In genomic region chr6:29079291-29079690, GRCm38 (mm10) we compare ENCODE assay signal across 13 mouse cellular contexts. TPM values are rescaled to one million over a fixed set of nuclear protein-coding genes. Genes with fewer than 3 reads are reported as not detected.
A peak's percentile ranks its signal among the peaks of the same experiment; 100 is the strongest.
DNase-seq lines count a peak whose midpoint lies in the region; ATAC-seq and TF ChIP-seq lines count a peak whose summit lies in the region.
"Had no signal": no experiment of that assay in that cellular context is flagged by ENCODE, and none has a peak within 500 bp of the region (broad histone marks: within the 10 kb centered on the region; RNA-seq: fewer than 3 reads in every experiment).

No protein-coding gene starts in this region.

- H3K27me3 ChIP-seq in lung, embryonic 14.5 days (ENCODE audit: insufficient read depth, low read length): no peaks in the 10 kb centered on the region
- H3K27me3 ChIP-seq in limb, embryonic 10.5 days (ENCODE audit: low read depth, poor library complexity, severe bottlenecking): no peaks in the 10 kb centered on the region

- no peaks in the 10 kb centered on the region for H3K9me3 ChIP-seq in lung, embryonic 14.5 days (ENCODE audit: low read depth, low read length)
- no peaks in the 10 kb centered on the region for H3K9me3 ChIP-seq in limb, embryonic 10.5 days (replicated peaks)

- no peaks in the 10 kb centered on the region for H3K36me3 ChIP-seq in lung, embryonic 14.5 days (ENCODE audit: insufficient read depth)
- no peaks in the 10 kb centered on the region for H3K36me3 ChIP-seq in limb, embryonic 10.5 days

- no peak overlapping the region for H3K4me3 ChIP-seq in lung, embryonic 14.5 days (ENCODE audit: low read depth, low read length)
- no peak overlapping the region for H3K4me3 ChIP-seq in limb, embryonic 10.5 days
- H3K4me3 ChIP-seq: heart, adult 2 months had no signal

- H3K27ac ChIP-seq in lung, embryonic 14.5 days (ENCODE audit: low read depth): no peak overlapping the region
- no peak overlapping the region for H3K27ac ChIP-seq in limb, embryonic 10.5 days
- H3K27ac ChIP-seq: heart, adult 2 months had no signal

- DNase-seq in lung, embryonic 14.5 days: peak; percentile 37
- DNase-seq in lung, postnatal 4 days: no peak
- DNase-seq in frontal cortex, postnatal 25 days (ENCODE audit: low spot score in 2 of 2): peak; percentile 22 to 25
- peak; percentile 36 to 53 for DNase-seq in layer of hippocampus, postnatal 25 days (ENCODE audit: extremely low spot score in 1 of 2, low spot score in 1 of 2)
- DNase-seq in right cerebral cortex, postnatal 14 days: peak; percentile 53
- DNase-seq in limb, embryonic 10.5 days (ENCODE audit: low spot score): no peak
- DNase-seq in gastrocnemius, postnatal 25 days: no peak
- DNase-seq in heart, adult 18-20 months: no peak
- DNase-seq: adrenal gland, postnatal 10 days; heart, adult 2 months; kidney, adult 9 months; lung, adult 18-20 months had no signal

- H3K9ac ChIP-seq in lung, embryonic 14.5 days: no peak overlapping the region

- H3K4me2 ChIP-seq in lung, embryonic 14.5 days: no peak overlapping the region

- TF ChIP-seq CTCF in lung, embryonic 14.5 days (IDR thresholded peaks at IDR 0.05; ENCODE audit: low read depth): no peak

- no peaks in the 10 kb centered on the region for H3K4me1 ChIP-seq in lung, embryonic 14.5 days (ENCODE audit: insufficient read depth)
- no peaks in the 10 kb centered on the region for H3K4me1 ChIP-seq in limb, embryonic 10.5 days

- 28% methylated on average over 4 of the region's 4 CpGs for WGBS in lung, embryonic 14.5 days
- 77% methylated on average over 4 of the region's 4 CpGs for WGBS in limb, embryonic 10.5 days

- ATAC-seq in lung, embryonic 14.5 days (ENCODE audit: insufficient read depth): peak; percentile 38; the same call in 1 of the 2 replicates

RNA-seq across cellular contexts. Expression of gene Lep, which starts 19.3 kb away (rescaled TPM):
- not detected in 2 replicates for polyA plus RNA-seq in lung, embryonic 14.5 days (2014; fragmentation: Nextera tagmentation; extraction: Ambion mirVana)
- not detected for total RNA-seq in layer of hippocampus, postnatal 25 days (2021)
- not detected in 2 replicates for polyA plus RNA-seq in limb, embryonic 10.5 days (2016; fragmentation: Nextera tagmentation; extraction: Ambion mirVana)
- 10 to 100 TPM in 1 of 2 experiments, under 1 TPM in 1; 0.26 to 16.0 TPM for total RNA-seq in gastrocnemius, postnatal 25 days (2021)
- total RNA-seq in heart, adult 18-20 months (2021): under 1 TPM; 0.10 to 0.97 TPM
- total RNA-seq: ES-E14 had no signal

Comparison
In these comparisons a context has a peak if more than half of its experiments do, and no peak if none do; other contexts are left out.
1. DNase-seq: peak in lung, embryonic 14.5 days (single experiment), frontal cortex, postnatal 25 days (2 of 2), layer of hippocampus, postnatal 25 days (2 of 2) and right cerebral cortex, postnatal 14 days (single experiment); none in lung, postnatal 4 days (0 of 2), limb, embryonic 10.5 days (single experiment), gastrocnemius, postnatal 25 days (single experiment) and heart, adult 18-20 months (0 of 2).